Mouse (Mus musculus) NIH3T3 (cell line): ENCODE measurements around the gene Larp1.
A peak's percentile ranks its signal among the peaks of the same experiment; 100 is the strongest.
"Not testable (repeated sequence)": the region's sequence is repeated elsewhere in the genome, so short reads cannot be mapped to it uniquely, and the experiment has no call there.

Experiments used
- DNase-seq: peaks from one replicate; pipeline ENCODE4 v3.0.0-alpha.2; 2012; ENCODE audit warnings: low read depth

The Larp1 gene

DNA sequence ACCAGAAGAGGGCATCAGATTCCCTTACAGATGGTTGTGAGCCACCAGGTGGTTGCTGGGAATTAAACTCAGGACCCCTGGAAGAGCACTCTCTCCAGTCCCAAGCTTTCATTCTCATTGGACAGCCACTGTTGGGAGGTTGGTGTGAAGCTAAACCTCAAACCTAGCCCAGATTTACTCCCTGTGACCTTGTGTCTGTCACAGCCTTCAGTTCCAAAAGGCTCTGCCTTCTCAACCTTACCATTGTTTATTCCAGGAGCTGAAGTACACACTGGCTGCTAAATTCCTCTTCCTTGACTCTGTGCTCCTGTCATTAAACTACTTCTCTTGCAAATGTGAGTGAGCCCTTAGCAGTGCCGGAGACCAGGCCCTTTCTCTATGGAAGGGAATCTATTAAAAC lies 20.1 kb downstream of the Larp1 start:
- no peak for DNase-seq

DNA sequence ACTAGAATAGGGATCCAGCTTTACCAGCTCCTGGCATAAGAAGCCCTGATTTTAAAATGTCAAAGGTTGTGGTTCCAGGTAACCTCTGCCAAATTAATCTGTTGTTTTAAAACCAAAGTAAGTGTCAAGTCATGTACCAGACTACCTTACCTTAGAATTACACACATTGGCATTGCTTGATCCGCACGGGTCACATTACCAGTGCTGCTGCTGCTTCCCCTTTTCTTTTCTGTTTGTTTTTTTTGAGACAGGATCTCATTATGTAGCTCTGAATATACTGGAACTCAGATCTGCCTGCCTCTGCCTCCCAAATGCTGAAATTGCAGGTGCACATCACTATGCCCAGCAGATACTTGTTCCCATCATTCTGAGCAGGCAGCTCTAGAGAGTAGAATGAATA lies 21.0 kb downstream of the Larp1 start:
- DNase-seq, result no peak

DNA sequence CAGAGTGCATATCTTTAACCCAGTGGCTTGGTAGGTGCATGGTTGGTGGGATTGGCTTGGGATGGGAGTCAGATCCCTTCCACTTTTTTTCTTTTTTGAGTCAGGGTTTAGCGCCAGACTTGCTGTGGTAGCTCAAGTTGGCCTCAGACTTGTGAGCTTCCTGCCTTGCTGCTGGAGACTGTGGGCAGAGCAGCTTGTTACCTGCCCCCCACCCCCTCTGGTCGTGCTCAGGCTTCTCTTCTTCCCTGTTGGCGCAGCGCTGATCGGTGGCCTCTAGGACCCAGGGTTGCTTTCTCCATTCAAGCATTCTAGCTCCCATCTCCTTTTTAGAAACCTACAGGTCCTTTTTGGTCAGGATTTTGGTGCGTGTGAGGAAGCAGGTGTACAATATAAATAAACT lies 22.3 kb downstream of the Larp1 start:
- DNase-seq, result no peak

GRCm38 (mm10) chr11:58033635-58034034 lies 24.8 kb downstream of the Larp1 start:
- no peak for DNase-seq

GRCm38 (mm10) chr11:58039027-58039426 lies 30.2 kb downstream of the Larp1 start:
- peak; percentile 48 for DNase-seq

DNA sequence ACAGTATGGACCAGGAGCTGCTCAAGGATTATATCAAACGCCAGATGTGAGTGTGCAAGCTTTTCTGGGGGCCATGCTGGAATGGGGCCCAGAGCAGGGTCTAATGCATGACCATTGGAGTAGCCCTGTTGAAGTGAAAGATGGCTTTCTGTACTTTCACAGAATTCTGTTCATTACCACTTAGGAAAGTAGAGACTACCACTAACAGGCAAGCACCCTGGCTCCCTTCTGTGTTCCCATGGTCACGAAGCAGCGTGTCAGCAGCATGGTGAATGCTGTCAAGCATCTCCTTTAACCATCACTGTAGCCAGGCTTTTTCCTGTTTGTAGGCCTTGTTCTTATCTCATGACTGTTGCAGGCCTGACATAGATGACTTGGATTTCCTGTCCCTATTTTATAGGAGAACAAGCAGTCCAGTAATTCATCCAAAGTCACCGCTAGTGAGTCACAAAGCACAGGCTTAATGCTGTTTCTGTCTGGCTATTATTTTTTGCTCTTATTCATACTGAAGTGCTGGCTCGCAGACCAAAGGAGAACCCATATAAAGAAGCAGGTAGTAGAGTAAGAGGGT lies 34.1 kb downstream of the Larp1 start:
- DNase-seq, result peak; percentile 10

GRCm38 (mm10) chr11:58046438-58046837 lies 37.6 kb downstream of the Larp1 start:
- peak; percentile 13 for DNase-seq

DNA sequence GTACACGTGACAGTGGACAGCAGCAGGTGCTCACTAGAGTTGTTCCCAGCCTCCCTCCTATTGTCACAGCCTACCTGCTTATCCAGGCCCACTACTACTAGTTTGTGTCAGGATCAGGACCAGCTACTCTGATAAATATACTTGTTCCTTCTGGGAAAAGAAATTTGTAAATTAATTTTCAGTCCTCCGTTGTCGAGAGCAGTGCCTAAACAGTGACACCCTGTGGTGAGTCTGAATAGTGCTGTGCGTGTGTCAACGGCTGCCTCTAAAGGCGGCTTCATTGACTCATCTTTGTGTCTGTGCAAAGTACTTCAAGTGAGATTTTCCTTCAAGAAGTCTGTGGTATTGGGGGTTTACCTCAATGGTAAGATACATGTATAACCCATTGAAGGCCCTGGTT lies 48.6 kb downstream of the Larp1 start:
- peak; percentile 84 for DNase-seq

DNA sequence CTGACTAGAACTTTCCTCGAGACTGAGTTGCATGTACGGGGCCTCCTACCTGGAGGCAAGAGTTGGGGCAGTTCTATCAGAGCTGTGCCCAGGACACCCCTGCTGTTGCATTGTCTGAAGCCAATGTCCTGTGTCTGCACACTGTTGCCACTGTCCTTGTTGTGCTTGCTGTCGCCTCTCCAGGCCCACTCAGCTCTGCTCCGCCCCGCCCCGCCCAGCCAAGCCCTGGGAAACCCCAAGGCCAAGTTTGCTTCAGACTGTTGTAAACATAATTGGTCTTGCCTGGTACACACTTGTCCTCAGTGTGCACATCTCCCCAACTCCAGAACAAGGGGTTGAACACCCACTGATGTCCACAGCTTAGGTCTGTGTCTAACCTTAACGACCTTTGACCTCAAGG lies 50.9 kb downstream of the Larp1 start:
- DNase-seq, result not testable (repeated sequence)

GRCm38 (mm10) chr11:58061218-58061617 lies 52.4 kb downstream of the Larp1 start:
- not testable (repeated sequence) for DNase-seq

DNA sequence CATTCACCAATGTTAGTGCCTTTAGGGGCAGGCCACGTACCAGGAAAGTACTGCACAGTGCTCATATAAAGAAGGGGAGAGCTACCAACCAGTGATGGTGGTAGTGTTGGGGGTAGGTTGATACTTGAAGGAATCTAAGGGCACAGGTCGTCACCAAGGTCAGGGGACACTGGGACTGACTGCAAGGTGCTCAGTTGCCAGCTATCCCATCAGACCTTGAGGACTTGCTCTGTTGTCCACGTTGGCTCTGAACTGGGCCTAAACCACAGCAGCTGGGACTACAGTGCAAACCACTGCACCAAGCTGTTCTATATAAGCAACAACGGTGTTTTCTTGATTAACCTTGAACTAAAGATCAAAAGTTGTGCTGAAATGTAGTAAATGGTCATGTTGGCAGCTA lies 53.7 kb downstream of the Larp1 start:
- DNase-seq, result no peak

DNA sequence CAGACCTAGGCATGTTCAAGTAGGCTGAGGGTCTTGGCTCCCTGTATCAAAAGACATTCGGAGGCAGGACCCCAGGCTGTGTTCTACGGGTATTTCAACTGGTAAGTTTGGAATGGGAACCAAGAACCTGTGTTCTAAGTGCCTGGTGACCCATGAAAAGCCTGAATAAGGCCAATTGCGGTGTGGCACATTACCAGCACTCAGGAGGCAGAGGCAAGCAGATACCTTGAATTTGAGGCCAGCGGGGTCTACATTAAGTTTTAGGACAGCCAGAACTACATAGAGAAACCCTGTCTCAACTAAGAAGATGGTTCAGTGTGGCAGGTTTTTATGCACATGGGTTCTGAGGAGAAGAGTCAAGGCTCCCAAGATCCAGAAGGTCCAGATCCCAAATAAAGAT lies 56.2 kb downstream of the Larp1 start:
- no peak for DNase-seq

- DNase-seq, result peak; percentile 71
Measured at GRCm38 (mm10) chr11:58072978-58073377, 64.1 kb downstream of the Larp1 start.

GRCm38 (mm10) chr11:58077270-58077669 lies 68.4 kb downstream of the Larp1 start:
- DNase-seq, result no peak

- no peak for DNase-seq
Measured at GRCm38 (mm10) chr11:58081716-58082115, 72.9 kb downstream of the Larp1 start.

GRCm38 (mm10) chr11:58092541-58092940 lies 83.7 kb downstream of the Larp1 start:
- DNase-seq, result no peak

DNA sequence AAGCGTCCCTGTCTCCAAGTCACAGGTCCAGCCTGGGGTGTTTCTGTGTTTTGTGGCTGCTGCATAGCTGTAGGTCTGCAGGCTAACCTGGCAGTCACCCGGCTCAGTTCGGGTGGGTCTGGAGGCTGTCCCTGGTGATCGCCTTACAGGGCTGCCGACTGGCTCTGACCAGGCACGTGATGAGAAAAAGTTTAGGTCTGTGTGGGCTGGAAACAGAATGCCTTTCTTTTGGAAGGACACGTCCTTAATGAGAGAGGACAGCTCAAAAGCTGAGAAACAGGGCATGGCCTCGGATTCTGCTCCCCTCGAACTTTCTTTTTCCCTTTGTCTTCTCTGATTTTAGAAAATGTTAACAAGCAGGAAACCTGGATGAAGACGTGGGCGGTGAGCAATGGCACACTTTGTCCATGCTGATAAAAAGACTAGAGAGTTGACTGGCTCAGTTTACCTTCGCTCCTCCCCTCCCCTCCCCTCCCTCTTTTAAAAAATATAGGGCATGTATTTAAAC lies 84.2 kb downstream of the Larp1 start, which contains the start of gene Gm12248:
Gene Gm12248, minus strand, starts transcription at position 114 of the 508 bp plus-strand sequence.
- DNase-seq, result peak; percentile 71

DNA sequence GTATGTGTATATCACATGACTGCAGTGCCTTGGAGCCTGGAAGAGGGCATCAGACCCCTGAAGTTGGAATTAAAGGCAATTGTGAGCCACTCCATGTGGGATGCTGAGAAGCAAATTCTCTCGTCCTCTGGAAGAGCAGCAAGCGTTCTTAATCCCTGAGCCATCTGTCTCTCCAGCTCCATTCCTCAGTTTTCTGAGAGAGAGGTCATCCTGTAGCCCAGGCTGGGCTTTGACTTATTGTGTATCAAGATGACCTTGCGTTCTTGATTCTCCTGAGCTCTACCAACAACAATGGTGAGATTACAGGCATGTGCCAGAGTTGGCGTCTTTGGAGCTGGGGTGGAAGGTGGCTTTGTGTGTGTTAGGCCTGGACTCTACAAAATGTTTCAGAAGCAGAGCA lies 85.9 kb downstream of the Larp1 start:
- no peak for DNase-seq

DNA sequence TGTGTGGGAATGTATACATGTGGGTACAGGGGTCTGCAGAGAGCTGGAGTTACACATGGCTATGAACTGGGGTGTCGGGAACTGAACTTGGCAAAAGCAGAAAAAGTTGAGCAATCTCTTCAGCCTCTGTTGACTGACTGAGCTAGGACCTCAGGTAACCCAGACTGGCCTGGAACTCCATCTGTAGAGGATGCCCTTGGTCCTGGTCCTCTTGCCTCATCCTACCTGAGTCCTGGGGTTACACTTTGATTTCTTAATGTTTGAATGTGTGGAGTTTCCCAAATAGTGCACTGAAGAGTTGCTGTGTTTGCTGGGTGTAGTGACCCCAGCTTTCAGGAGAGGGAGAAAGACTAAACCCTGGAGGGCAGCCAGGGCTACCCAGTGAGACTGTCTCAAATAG lies 86.7 kb downstream of the Larp1 start:
- DNase-seq, result no peak

GRCm38 (mm10) chr11:58096160-58096559 lies 87.3 kb downstream of the Larp1 start:
- no peak for DNase-seq

- DNase-seq, result no peak
Measured at GRCm38 (mm10) chr11:58096821-58097620, 88.2 kb downstream of the Larp1 start.

- DNase-seq, result no peak
Measured at GRCm38 (mm10) chr11:58097621-58098365, 88.9 kb downstream of the Larp1 start.

- DNase-seq, result not testable (repeated sequence)
Measured at GRCm38 (mm10) chr11:58098366-58098720, 89.5 kb downstream of the Larp1 start.
